8 mouse cellular contexts compared by ENCODE assay signal in genomic region chr19:44655719-44656118, GRCm38 (mm10).
DNase-seq lines count a peak whose midpoint lies in the region; ATAC-seq and TF ChIP-seq lines count a peak whose summit lies in the region.
"Had no signal": no experiment of that assay in that cellular context is flagged by ENCODE, and none has a peak within 500 bp of the region (broad histone marks: within the 10 kb centered on the region; RNA-seq: fewer than 3 reads in every experiment).

No protein-coding gene starts in this region.

- no peaks in the 10 kb centered on the region for H3K9me3 ChIP-seq in hindbrain, embryonic 10.5 days
- H3K9me3 ChIP-seq in lung, embryonic 14.5 days (ENCODE audit: low read depth, low read length) = no peaks in the 10 kb centered on the region

- peak; percentile 88 for TF ChIP-seq CTCF in lung, embryonic 14.5 days (IDR thresholded peaks at IDR 0.05; ENCODE audit: low read depth)

- H3K9ac ChIP-seq in lung, embryonic 14.5 days = no peak overlapping the region

- DNase-seq in lung, adult 18-20 months = peak; percentile 8 to 9
- DNase-seq in lung, postnatal 25 days (ENCODE audit: low spot score) = no peak
- peak; percentile 72 for DNase-seq in R1 (ENCODE audit: low read depth, low spot score)
- peak; percentile 36 to 72 for DNase-seq in cerebellum, postnatal 14 days
- DNase-seq in hindbrain, embryonic 10.5 days (ENCODE audit: low spot score) = peak; percentile 77
- DNase-seq in lung, embryonic 14.5 days = peak; percentile 78
- DNase-seq in urinary bladder, postnatal 4 days (ENCODE audit: low spot score in 2 of 2) = peak; percentile 26 to 71

- H3K36me3 ChIP-seq in hindbrain, embryonic 10.5 days = no peaks in the 10 kb centered on the region
- no peaks in the 10 kb centered on the region for H3K36me3 ChIP-seq in lung, embryonic 14.5 days (ENCODE audit: insufficient read depth)

- H3K27ac ChIP-seq in hindbrain, embryonic 10.5 days = no peak overlapping the region
- no peak overlapping the region for H3K27ac ChIP-seq in lung, embryonic 14.5 days (ENCODE audit: low read depth)
- H3K27ac ChIP-seq: macrophage had no signal

- WGBS in hindbrain, embryonic 10.5 days = 1% methylated on average over 6 of the region's 6 CpGs
- 4% methylated on average over 6 of the region's 6 CpGs for WGBS in lung, embryonic 14.5 days

- H3K4me1 ChIP-seq in hindbrain, embryonic 10.5 days (replicated peaks) = peaks cover 34% of the 10 kb centered on the region
- H3K4me1 ChIP-seq in lung, embryonic 14.5 days (ENCODE audit: insufficient read depth) = no peaks in the 10 kb centered on the region

- H3K27me3 ChIP-seq in hindbrain, embryonic 10.5 days (ENCODE audit: insufficient read depth, poor library complexity, severe bottlenecking) = peaks cover 93% of the 10 kb centered on the region
- peaks cover 26% of the 10 kb centered on the region; the same call in 1 of the 2 replicates for H3K27me3 ChIP-seq in lung, embryonic 14.5 days (ENCODE audit: insufficient read depth, low read length)

- 0 out of 2 replicates have a peak overlapping the region, but pooled peaks have one; percentile 9 for H3K4me3 ChIP-seq in hindbrain, embryonic 10.5 days
- H3K4me3 ChIP-seq in lung, embryonic 14.5 days (ENCODE audit: low read depth, low read length) = no peak overlapping the region

- no peak for ATAC-seq in lung, embryonic 14.5 days (ENCODE audit: insufficient read depth)

- no peak overlapping the region for H3K4me2 ChIP-seq in lung, embryonic 14.5 days
